Mouse (Mus musculus): ENCODE measurements at regions not wholly inside any gene's neighbourhood (a gene's known extent, or its start where the extent isn't known, plus 50 kb on each side); places are given as distances from the start of the nearest gene placed in this dataset.

- H3K9me3 ChIP-seq, result no peaks in the 10 kb centered on the region
- no peak overlapping the region for H3K9ac ChIP-seq
- no peak overlapping the region for H3K4me2 ChIP-seq
- H3K27me3 ChIP-seq, result no peaks in the 10 kb centered on the region
- no peak overlapping the region for H3K4me3 ChIP-seq
- H3K4me1 ChIP-seq (replicated peaks), result peaks cover 7% of the 10 kb centered on the region; the same call in 1 of the 2 replicates
- H3K27ac ChIP-seq (replicated peaks), result no peak overlapping the region
- 63% methylated on average over 5 of the region's 5 CpGs for WGBS
- H3K36me3 ChIP-seq, result no peaks in the 10 kb centered on the region
- ATAC-seq (ENCODE audit: low FRiP score, low read depth), result no peak
Measured at GRCm38 (mm10) chr14:123143489-123144046, 159.7 kb upstream of the Tmtc4 start.

DNA sequence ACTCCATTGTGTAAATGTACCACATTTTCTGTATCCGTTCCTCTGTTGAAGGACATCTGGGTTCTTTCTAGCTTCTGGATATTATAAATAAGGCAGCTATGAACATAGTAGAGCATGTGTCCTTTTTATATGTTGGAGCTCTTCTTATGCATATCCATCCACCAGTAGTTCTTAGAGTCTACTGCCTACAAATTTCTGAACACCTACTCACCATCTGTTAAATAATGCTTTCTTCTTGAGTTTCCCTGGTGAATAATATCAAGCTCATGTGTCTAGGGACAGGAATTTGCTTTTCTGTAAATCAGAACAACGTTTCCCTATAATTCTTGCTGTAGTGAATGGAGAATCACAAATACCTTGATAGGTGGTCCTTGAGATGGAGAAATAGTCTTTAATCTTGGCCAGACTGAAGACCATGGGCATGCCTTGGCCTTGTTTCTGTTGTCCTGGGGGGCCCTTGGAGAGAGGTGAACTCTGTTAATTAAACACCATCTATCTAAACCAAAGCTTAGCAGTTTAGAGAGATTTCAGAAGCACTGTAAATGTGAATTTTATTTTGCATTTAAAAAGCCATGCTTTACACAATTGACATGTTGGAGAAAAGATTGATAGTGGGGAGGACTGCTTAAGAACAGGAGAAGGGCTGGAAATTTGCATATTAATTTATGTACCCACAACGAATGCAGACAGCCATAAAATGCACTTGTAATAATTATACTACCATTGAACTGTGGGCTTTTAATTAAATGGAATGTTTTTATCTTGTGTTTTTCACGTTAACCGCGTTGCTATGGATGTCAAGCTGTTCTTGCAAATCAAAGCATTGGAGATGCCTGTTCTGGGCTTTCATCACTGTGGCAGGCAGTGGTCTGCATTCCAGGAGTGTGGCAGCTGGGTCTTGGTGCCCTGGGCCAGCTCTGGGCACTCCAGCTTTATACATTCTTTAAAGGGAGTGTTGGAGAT, 155.2 kb upstream of the Tmtc4 start:
- peak; percentile 93 for ATAC-seq (ENCODE audit: low FRiP score, low read depth)
- no peak overlapping the region for H3K4me3 ChIP-seq
- 34% methylated on average over 6 of the region's 6 CpGs for WGBS
- H3K4me1 ChIP-seq (replicated peaks), result peaks cover 7% of the 10 kb centered on the region; the same call in 1 of the 2 replicates
- no peaks in the 10 kb centered on the region for H3K27me3 ChIP-seq
- no peaks in the 10 kb centered on the region for H3K9me3 ChIP-seq
- no peaks in the 10 kb centered on the region for H3K36me3 ChIP-seq
- H3K9ac ChIP-seq, result no peak overlapping the region
- no peak overlapping the region for H3K4me2 ChIP-seq
- H3K27ac ChIP-seq (replicated peaks), result 0 out of 2 replicates have a peak overlapping the region, but pooled peaks have one; percentile 40

DNA sequence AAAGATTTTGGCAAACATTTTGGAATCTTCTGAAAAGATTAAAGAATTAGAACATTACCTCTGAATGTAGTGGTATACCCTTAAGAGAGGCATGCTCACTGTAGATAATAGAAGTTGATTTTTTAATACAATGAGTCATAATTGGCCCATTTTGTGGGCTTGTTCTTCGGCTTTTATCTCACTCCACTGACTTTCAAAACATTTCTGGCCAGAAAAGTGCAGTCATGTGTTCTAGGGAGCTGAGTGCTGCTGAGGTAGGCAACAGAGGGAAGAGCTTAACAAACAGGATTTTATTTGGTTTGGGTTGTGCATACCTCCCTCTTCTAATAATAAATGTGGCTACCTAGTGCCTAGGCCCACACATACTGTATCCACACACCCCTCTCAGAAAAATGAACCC, 150.1 kb upstream of the Tmtc4 start:
- Histone ChIP-seq H3K9ac (no peak overlapping the region), H3K4me3 (no peak overlapping the region), H3K9me3 (no peaks in the 10 kb centered on the region), H3K36me3 (no peaks in the 10 kb centered on the region), H3K4me1 (replicated peaks) (no peaks in the 10 kb centered on the region), H3K4me2 (no peak overlapping the region), H3K27me3 (no peaks in the 10 kb centered on the region), H3K27ac (replicated peaks) (no peak overlapping the region)
- ATAC-seq (ENCODE audit: low FRiP score, low read depth), result no peak
- 53% methylated on average over 1 of the region's 1 CpGs for WGBS

DNA sequence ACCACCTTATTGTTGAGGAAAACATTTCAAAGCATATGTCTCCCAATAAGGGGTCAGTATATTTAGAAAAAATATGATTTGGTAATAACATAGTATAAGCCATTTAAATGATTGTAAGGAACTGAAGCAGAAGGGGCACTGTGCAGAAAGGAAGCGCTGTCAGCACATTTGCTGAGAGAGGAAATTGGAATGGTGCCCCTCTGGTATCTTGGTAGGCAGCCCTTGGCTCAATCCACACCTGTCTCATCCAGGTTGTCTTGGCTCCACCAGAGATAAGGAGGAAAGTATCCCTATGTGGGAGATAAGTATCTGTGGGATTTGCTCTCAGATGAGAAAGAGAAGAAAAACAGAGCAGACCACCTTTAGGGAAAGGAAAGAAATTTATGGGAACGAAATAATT, 136.5 kb upstream of the Tmtc4 start:
- no peaks in the 10 kb centered on the region for H3K9me3 ChIP-seq
- no peaks in the 10 kb centered on the region for H3K4me1 ChIP-seq (replicated peaks)
- no peak overlapping the region for H3K4me3 ChIP-seq
- H3K9ac ChIP-seq, result no peak overlapping the region
- no peak for ATAC-seq (ENCODE audit: low FRiP score, low read depth)
- no peak overlapping the region for H3K4me2 ChIP-seq
- no peaks in the 10 kb centered on the region for H3K27me3 ChIP-seq
- no peaks in the 10 kb centered on the region for H3K36me3 ChIP-seq
- whole genome bisulfite sequencing, result 83% methylated on average over 2 of the region's 2 CpGs
- H3K27ac ChIP-seq (replicated peaks), result no peak overlapping the region

GRCm38 (mm10) chr14:123116337-123116736, 132.5 kb upstream of the Tmtc4 start:
- Histone ChIP-seq H3K36me3 (no peaks in the 10 kb centered on the region), H3K4me3 (no peak overlapping the region), H3K9me3 (no peaks in the 10 kb centered on the region), H3K4me2 (no peak overlapping the region), H3K27me3 (no peaks in the 10 kb centered on the region), H3K9ac (no peak overlapping the region), H3K4me1 (replicated peaks) (no peaks in the 10 kb centered on the region), H3K27ac (replicated peaks) (no peak overlapping the region)
- no peak for ATAC-seq (ENCODE audit: low FRiP score, low read depth)
- 86% methylated on average over 1 of the region's 1 CpGs for WGBS

DNA sequence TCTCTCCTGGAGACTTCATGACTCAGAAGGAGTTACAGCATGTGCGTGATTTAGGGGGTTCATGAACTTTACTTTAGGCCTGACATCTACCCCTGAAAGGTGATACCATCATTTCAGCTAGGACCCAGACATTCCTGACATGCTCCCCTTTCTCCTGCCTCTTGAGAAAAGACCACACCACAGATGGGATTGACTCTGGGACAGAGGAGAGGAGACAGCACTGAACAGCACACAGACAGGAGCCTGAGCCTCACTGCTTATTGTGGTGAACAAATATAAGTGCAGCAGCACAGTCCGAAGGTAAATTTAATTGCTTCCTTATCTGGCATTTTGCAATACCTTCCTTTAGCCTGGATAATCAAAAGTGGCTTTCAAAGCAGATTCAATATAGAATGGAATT, 126.7 kb upstream of the Tmtc4 start:
- H3K9ac ChIP-seq, result no peak overlapping the region
- H3K27me3 ChIP-seq, result no peaks in the 10 kb centered on the region
- H3K27ac ChIP-seq (replicated peaks), result no peak overlapping the region
- WGBS, result 87% methylated on average over 2 of the region's 2 CpGs
- H3K36me3 ChIP-seq, result no peaks in the 10 kb centered on the region
- ATAC-seq (ENCODE audit: low FRiP score, low read depth), result no peak
- no peaks in the 10 kb centered on the region for H3K9me3 ChIP-seq
- H3K4me2 ChIP-seq, result no peak overlapping the region
- no peaks in the 10 kb centered on the region for H3K4me1 ChIP-seq (replicated peaks)
- H3K4me3 ChIP-seq, result no peak overlapping the region

DNA sequence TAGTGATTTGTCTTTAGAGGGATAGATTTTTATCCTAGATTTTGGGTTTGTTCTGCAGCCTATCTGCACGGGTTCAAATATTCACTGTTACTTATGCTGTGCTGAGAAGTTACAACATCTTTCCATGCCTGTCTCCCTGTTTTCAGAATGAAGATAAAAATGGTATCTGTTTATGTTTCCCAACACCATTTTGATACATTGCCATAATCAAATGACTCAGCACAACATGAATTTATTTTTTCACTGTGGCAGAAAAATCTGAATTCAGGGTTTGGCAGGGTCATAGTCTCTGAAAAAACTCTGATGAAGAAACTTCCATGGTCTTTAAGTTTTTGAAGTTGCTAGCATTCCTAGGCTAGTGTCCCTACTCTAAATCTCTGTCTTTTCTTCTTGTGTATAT, 116.5 kb upstream of the Tmtc4 start:
- Histone ChIP-seq H3K4me3 (no peak overlapping the region), H3K4me2 (no peak overlapping the region), H3K9ac (no peak overlapping the region), H3K36me3 (no peaks in the 10 kb centered on the region), H3K9me3 (no peaks in the 10 kb centered on the region), H3K4me1 (replicated peaks) (no peaks in the 10 kb centered on the region), H3K27me3 (no peaks in the 10 kb centered on the region), H3K27ac (replicated peaks) (no peak overlapping the region)
- no peak for ATAC-seq (ENCODE audit: low FRiP score, low read depth)
- WGBS, result 87% methylated on average over 1 of the region's 1 CpGs

DNA sequence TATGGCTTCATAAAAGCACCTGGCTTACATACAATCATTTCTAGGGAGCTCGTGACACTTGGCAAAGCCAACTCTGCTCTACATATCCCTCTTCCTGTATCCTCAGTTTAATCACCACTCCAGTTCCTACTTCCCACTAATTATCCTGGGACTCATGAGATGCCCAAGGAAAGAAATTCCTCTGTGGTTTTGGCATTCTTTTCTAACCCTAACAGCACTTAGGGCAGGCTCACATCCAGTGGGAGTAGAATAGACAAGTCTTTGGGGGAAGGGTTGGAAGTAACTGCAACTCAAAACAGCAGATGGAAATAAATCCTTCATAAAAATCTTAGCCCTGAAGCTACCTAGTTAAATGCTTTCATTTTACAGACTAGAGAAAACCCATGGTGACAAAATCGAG, 112.3 kb upstream of the Tmtc4 start:
- Histone ChIP-seq H3K27ac (replicated peaks) (no peak overlapping the region), H3K4me3 (no peak overlapping the region), H3K4me1 (replicated peaks) (no peaks in the 10 kb centered on the region), H3K36me3 (no peaks in the 10 kb centered on the region), H3K4me2 (no peak overlapping the region), H3K9me3 (no peaks in the 10 kb centered on the region), H3K27me3 (no peaks in the 10 kb centered on the region), H3K9ac (no peak overlapping the region)
- no peak for ATAC-seq (ENCODE audit: low FRiP score, low read depth)
- 95% methylated on average over 2 of the region's 2 CpGs for WGBS

DNA sequence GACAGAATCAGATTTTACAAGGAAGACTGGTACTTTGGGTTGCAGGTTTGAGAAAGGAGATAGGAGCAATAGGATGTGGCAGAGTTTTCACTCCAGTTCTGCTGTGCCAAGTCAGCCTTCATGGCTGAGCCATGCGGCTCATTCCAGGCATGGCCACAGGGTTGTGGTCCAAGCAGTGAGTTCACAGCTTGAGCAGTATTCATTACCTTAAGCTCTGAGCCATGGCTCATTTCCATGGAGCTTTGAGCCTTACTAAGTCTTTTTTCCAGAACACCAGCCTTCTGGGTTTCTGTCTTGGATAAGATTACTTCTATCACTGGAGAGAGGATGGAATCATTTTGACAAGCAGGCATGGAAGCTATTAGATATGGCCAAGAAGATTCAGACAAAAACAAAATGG, 98.2 kb upstream of the Tmtc4 start:
- H3K4me2 ChIP-seq, result no peak overlapping the region
- no peak for ATAC-seq (ENCODE audit: low FRiP score, low read depth)
- no peaks in the 10 kb centered on the region for H3K27me3 ChIP-seq
- no peak overlapping the region for H3K9ac ChIP-seq
- H3K9me3 ChIP-seq, result no peaks in the 10 kb centered on the region
- 88% methylated on average over 1 of the region's 1 CpGs for WGBS
- H3K4me1 ChIP-seq (replicated peaks), result no peaks in the 10 kb centered on the region
- no peaks in the 10 kb centered on the region for H3K36me3 ChIP-seq
- H3K4me3 ChIP-seq, result no peak overlapping the region
- no peak overlapping the region for H3K27ac ChIP-seq (replicated peaks)

DNA sequence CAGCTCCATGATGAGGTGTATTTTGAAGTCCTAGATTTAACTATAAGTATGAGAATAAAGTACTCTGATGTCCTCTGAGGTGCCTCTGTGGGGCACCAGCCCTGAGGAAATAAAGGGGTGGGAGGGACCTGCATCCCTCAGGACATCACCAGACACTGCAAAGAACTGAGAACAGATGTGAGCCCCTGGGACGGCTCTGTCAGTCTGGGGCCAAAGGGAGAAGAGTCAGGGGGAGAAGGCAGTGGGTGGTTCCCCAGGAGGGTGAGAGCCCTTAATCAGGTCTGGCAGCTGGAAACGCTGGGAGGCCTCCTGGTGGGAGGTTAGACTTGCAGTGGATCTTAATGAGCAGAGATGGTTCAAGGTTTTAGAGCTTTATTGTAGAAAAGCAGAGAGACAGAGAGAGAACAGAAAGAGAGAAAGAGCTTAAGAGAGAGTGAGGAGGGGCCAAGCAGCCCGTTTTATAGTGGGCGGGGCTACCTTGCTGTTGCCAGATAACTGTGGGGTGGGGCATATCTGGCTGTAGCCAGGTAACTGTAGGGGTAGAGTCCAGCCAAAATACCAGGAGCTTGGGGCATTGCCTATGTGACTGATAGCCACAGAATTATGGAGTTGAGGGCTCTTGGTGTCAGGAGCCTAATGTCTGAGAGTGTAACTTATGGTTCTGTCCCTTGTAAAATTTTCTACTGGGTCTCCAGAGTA, 97.3 kb upstream of the Tmtc4 start:
- Histone ChIP-seq H3K9me3 (no peaks in the 10 kb centered on the region), H3K9ac (no peak overlapping the region), H3K4me2 (no peak overlapping the region), H3K27ac (replicated peaks) (no peak overlapping the region), H3K4me3 (no peak overlapping the region), H3K27me3 (no peaks in the 10 kb centered on the region), H3K36me3 (no peaks in the 10 kb centered on the region), H3K4me1 (replicated peaks) (no peaks in the 10 kb centered on the region)
- no peak for ATAC-seq (ENCODE audit: low FRiP score, low read depth)
- WGBS, result 46% methylated on average over 4 of the region's 4 CpGs

DNA sequence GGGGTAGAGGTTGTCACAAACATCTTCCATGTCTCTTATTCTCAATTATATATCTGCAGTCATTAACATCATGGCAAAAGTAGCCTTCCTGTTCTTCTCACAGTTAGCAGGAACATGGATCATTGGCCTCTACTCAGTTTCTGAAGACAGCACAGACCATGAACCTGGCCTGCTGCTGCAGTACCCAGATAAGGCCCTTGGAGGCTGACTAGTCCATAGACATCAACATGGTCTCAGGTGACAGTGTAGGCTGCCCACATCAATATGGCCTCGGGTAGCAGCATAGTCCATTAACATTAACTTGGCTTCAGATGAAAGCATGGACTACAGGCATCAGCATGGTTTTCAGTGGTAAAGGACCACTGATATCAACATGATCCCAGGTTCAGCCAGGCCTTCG, 95.9 kb upstream of the Tmtc4 start:
- 88% methylated on average over 2 of the region's 2 CpGs for WGBS
- no peaks in the 10 kb centered on the region for H3K9me3 ChIP-seq

DNA sequence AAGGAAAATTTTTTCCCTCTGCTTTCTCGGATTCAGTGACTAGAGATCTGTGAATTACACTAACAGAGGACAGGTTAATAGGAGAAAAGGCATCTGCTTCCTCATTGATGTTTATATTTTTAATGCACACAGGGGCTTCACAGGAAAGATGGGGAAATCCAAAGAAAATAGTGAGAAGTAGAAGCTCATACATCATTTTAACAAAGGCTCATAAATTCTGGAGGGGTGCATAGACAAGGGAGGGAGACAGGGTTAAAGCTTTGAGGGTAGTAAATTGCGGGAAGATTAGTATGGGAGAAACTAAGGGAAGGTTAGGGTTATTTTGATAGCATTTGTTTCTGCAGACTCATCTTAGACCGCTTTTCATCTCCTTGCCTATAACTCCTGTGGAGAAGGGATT, 95.0 kb upstream of the Tmtc4 start:
- ATAC-seq (ENCODE audit: low FRiP score, low read depth), result no peak
- Histone ChIP-seq H3K27ac (replicated peaks) (no peak overlapping the region), H3K4me3 (no peak overlapping the region), H3K9ac (no peak overlapping the region), H3K27me3 (no peaks in the 10 kb centered on the region), H3K9me3 (no peaks in the 10 kb centered on the region), H3K36me3 (no peaks in the 10 kb centered on the region), H3K4me2 (no peak overlapping the region), H3K4me1 (replicated peaks) (no peaks in the 10 kb centered on the region)
- 81% methylated on average over 3 of the region's 3 CpGs for WGBS

More for the DNA sequence above, 95.9 kb upstream of the Tmtc4 start:
- Histone ChIP-seq H3K4me3 (no peak overlapping the region), H3K9ac (no peak overlapping the region), H3K27me3 (no peaks in the 10 kb centered on the region), H3K27ac (replicated peaks) (no peak overlapping the region), H3K4me2 (no peak overlapping the region), H3K36me3 (no peaks in the 10 kb centered on the region), H3K4me1 (replicated peaks) (no peaks in the 10 kb centered on the region)
- no peak for ATAC-seq (ENCODE audit: low FRiP score, low read depth)

Data from hindbrain, embryonic 15.5 days (tissue).